Mouse (Mus musculus): ENCODE measurements around the gene Hist1h2bm.
A peak's percentile ranks its signal among the peaks of the same experiment; 100 is the strongest.

Hist1h2bm gene

GRCm38 (mm10) chr13:21721757-21722372 is at the start of gene Hist1h2bm:
Gene Hist1h2bm (plus strand): TSS chr13:21722044.
- peak; percentile 89 for DNase-seq (ENCODE audit: low spot score)

GRCm38 (mm10) chr13:21677305-21677704 is 44.5 kb upstream of the Hist1h2bm start, which contains the start of gene Olfr1360:
Gene Olfr1360 (minus strand): TSS chr13:21677405.
- DNase-seq (ENCODE audit: low spot score): no peak

GRCm38 (mm10) chr13:21697811-21698210 is 24.0 kb upstream of the Hist1h2bm start, which contains the start of gene Olfr1359:
Gene Olfr1359 (plus strand): TSS chr13:21698111.
- DNase-seq (ENCODE audit: low spot score): no peak

- no peak for DNase-seq (ENCODE audit: low spot score)
Measured at GRCm38 (mm10) chr13:21706669-21707068, 15.2 kb upstream of the Hist1h2bm start.

GRCm38 (mm10) chr13:21710031-21710711 is 11.7 kb upstream of the Hist1h2bm start:
- peak; percentile 84 for DNase-seq (ENCODE audit: low spot score)

GRCm38 (mm10) chr13:21710821-21711525 is 10.9 kb upstream of the Hist1h2bm start:
- peak; percentile 60 for DNase-seq (ENCODE audit: low spot score)

- no peak for DNase-seq (ENCODE audit: low spot score)
Measured at GRCm38 (mm10) chr13:21711698-21712097, 10.1 kb upstream of the Hist1h2bm start.

GRCm38 (mm10) chr13:21714725-21715124 is 7.1 kb upstream of the Hist1h2bm start:
- peak; percentile 33 for DNase-seq (ENCODE audit: low spot score)

GRCm38 (mm10) chr13:21715131-21715863 is 6.5 kb upstream of the Hist1h2bm start:
- no peak for DNase-seq (ENCODE audit: low spot score)

- peak; percentile 90 for DNase-seq (ENCODE audit: low spot score)
Measured at GRCm38 (mm10) chr13:21715864-21716539, 5.8 kb upstream of the Hist1h2bm start, which contains the start of the genes Hist1h2bl and Hist1h2ai. Gene Hist1h2bl (minus strand): TSS chr13:21716143. Gene Hist1h2ai (plus strand): TSS chr13:21716422.

GRCm38 (mm10) chr13:21716540-21717391 is 5.1 kb upstream of the Hist1h2bm start:
- DNase-seq (ENCODE audit: low spot score): peak; percentile 55

- DNase-seq (ENCODE audit: low spot score): peak; percentile 87
Measured at GRCm38 (mm10) chr13:21717397-21718357, 4.2 kb upstream of the Hist1h2bm start, which contains the start of gene Hist1h3h. Gene Hist1h3h (plus strand): TSS chr13:21717659.

GRCm38 (mm10) chr13:21718381-21719080 is 3.3 kb upstream of the Hist1h2bm start:
- DNase-seq (ENCODE audit: low spot score): no peak

GRCm38 (mm10) chr13:21721107-21721756 is 612 bp upstream of the Hist1h2bm start:
- DNase-seq (ENCODE audit: low spot score): peak; percentile 27

- DNase-seq (ENCODE audit: low spot score): peak; percentile 29
Measured at GRCm38 (mm10) chr13:21722373-21722925, 605 bp downstream of the Hist1h2bm start.

- no peak for DNase-seq (ENCODE audit: low spot score)
Measured at GRCm38 (mm10) chr13:21722993-21723836, 1.4 kb downstream of the Hist1h2bm start.
